Mouse (Mus musculus) MEL-GATA-1-ER (cell line): ENCODE data around the gene Arl15.

Source experiments
- DNase-seq: peaks from one replicate; pipeline ENCODE4 v3.0.0-alpha.2; 2012; ENCODE audit warnings: low read depth; ENCODE audit errors: extremely low read depth

Arl15 gene

GRCm38 (mm10) chr13:114200545-114200944 lies 406.2 kb downstream of the Arl15 start:
- DNase-seq, result no peak

- DNase-seq, result no peak
These were observed 408.7 kb downstream of the Arl15 start for GRCm38 (mm10) chr13:114202806-114203570.
